ENCODE assay signal across 8 mouse cellular contexts in the genomic region with DNA sequence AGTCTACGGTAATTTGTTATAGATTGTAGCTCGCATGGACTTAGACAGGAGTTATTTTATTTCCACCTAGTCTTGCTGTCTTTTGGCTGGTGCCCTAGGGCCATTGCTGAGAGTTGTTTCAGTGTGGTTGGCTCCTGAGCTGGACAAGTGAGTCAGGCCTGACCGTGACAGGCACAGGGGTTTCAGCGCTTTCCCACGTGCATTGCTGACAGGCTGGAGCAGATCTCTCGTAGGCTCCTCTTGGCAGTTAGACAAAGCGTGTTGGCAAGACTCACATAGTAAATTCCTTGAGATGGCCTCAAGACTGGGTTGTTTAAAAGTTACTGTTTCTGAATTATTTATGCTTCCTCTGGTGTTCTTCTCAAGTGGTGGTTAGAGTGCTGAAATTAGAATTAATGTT.
DNase-seq lines count a peak whose midpoint lies in the region; ATAC-seq and TF ChIP-seq lines count a peak whose summit lies in the region.

No protein-coding gene starts in this region.

- DNase-seq in intestine, embryonic 14.5 days (ENCODE audit: low spot score), result no peak
- DNase-seq in adrenal gland, postnatal 10 days, result peak; percentile 78
- peak; percentile 59 for DNase-seq in gonadal fat pad, adult 2 months (ENCODE audit: low read depth)
- DNase-seq in layer of hippocampus, postnatal 14 days (ENCODE audit: low spot score in 2 of 2), result peak; percentile 24 to 39
- peak; percentile 62 for DNase-seq in right cerebral cortex, postnatal 25 days
- DNase-seq in T-cell, adult 2 months (ENCODE audit: low spot score), result no peak
- DNase-seq in thymus, postnatal 25 days, result no peak

- H3K9ac ChIP-seq in intestine, embryonic 14.5 days (ENCODE audit: low read length), result no peak overlapping the region
- no peak overlapping the region for H3K9ac ChIP-seq in intestine, postnatal 0 days (ENCODE audit: low read depth, low read length)

- no peak overlapping the region for H3K27ac ChIP-seq in intestine, embryonic 14.5 days (ENCODE audit: low read depth)
- H3K27ac ChIP-seq in intestine, postnatal 0 days (ENCODE audit: low read depth, low read length), result no peak overlapping the region

- 43% methylated on average over 7 of the region's 7 CpGs for WGBS in intestine, embryonic 14.5 days
- WGBS in intestine, postnatal 0 days, result 66% methylated on average over 7 of the region's 7 CpGs

- H3K4me2 ChIP-seq in intestine, embryonic 14.5 days (ENCODE audit: low read length), result no peak overlapping the region
- H3K4me2 ChIP-seq in intestine, postnatal 0 days (replicated peaks; ENCODE audit: low read depth), result no peak overlapping the region

- H3K27me3 ChIP-seq in intestine, embryonic 14.5 days (replicated peaks; ENCODE audit: control insufficient read depth, insufficient read depth, low read length), result no peaks in the 10 kb centered on the region
- no peaks in the 10 kb centered on the region for H3K27me3 ChIP-seq in intestine, postnatal 0 days (replicated peaks; ENCODE audit: control insufficient read depth, insufficient read depth, low read length)

- no peak overlapping the region for H3K4me3 ChIP-seq in intestine, embryonic 14.5 days (ENCODE audit: low read depth, low read length)
- H3K4me3 ChIP-seq in intestine, postnatal 0 days (ENCODE audit: low read depth, low read length), result no peak overlapping the region

- no peak for TF ChIP-seq CTCF in intestine, postnatal 0 days (IDR thresholded peaks at IDR 0.05; ENCODE audit: low read depth)

- 0 out of 2 replicates have a peak, but pooled peaks have one; percentile 23 for ATAC-seq in intestine, embryonic 14.5 days (replicated peaks; ENCODE audit: low FRiP score, low TSS enrichment, low read depth)
- ATAC-seq in intestine, postnatal 0 days, result no peak

- no peaks in the 10 kb centered on the region for H3K9me3 ChIP-seq in intestine, embryonic 14.5 days (ENCODE audit: control insufficient read depth, low read length)
- no peaks in the 10 kb centered on the region for H3K9me3 ChIP-seq in intestine, postnatal 0 days (ENCODE audit: control insufficient read depth)

- H3K36me3 ChIP-seq in intestine, embryonic 14.5 days (ENCODE audit: control insufficient read depth, insufficient read depth, low read length), result no peaks in the 10 kb centered on the region
- no peaks in the 10 kb centered on the region for H3K36me3 ChIP-seq in intestine, postnatal 0 days (ENCODE audit: control insufficient read depth, insufficient read depth)

- H3K4me1 ChIP-seq in intestine, embryonic 14.5 days (replicated peaks; ENCODE audit: control insufficient read depth, insufficient read depth, low read length), result 0 out of 2 replicates have a peak, but pooled peaks cover 3% of the 10 kb centered on the region
- no peaks in the 10 kb centered on the region for H3K4me1 ChIP-seq in intestine, postnatal 0 days (replicated peaks; ENCODE audit: control insufficient read depth, insufficient read depth, low read length)

Comparison
In these comparisons a context has a peak if more than half of its experiments do, and no peak if none do; other contexts are left out.
1. DNase-seq: peak in adrenal gland, postnatal 10 days (single experiment), gonadal fat pad, adult 2 months (single experiment), layer of hippocampus, postnatal 14 days (2 of 2) and right cerebral cortex, postnatal 25 days (single experiment); none in intestine, embryonic 14.5 days (single experiment), T-cell, adult 2 months (single experiment) and thymus, postnatal 25 days (single experiment).